Mouse (Mus musculus): ENCODE data around the gene Hadha.

DNA sequence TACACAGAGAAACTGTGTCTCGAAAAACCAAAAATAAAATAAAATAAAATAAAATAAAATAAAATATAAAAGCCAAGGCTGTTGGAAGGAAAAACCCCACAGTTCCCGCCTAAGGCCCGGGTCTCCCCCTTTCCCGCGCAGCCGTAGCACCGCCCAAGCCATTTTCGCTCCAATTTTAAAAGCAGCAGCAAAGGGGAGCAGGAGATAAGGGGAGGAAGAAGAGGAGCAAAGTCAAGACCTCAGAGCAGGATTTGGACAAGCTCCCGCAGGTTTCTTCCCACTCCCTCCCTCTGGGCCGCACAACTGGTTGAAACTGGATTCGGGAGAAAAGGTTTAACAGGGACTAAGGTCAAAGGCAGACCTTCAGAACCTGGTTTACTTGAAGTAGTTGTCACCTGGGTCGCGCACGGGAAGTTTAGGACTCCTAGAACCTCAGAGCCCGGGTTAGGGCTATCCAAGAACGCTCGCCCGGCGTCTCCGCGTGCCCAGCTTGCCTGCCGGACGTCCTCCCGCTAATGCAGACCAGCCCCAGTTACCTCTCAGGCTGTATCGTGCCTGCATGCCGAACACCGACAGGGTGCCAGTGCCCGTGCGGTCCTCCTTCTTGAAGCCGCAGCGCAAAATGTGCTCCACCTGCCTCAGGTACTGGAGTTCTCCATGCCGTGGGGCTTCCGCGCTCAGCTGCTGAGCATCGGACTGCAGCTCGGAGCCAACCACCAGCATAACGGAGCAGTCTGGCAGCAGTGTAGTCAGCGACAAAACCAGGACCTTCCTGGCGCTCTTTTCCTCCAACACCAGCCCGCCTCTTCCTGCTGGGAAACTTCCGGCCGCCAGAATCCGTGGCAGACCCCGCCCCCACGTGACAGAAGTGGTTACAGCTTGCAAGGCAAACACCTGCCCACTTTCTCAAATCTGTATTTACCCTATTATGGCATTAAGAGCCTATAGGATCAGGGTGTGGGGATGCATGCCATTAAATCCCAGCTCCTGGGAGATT, 81.8 kb downstream of the Hadha start, which contains the start of gene Tyms:
- TF ChIP-seq CTCF (IDR thresholded peaks at IDR 0.05; ENCODE audit: low read depth, low read length) (no peak), POLR2A (IDR thresholded peaks at IDR 0.05; ENCODE audit: borderline replicate concordance, low read depth, low read length) (no peak)

Measured in bone marrow macrophage, adult 2 months (primary cell).